Mouse (Mus musculus) forebrain, embryonic 16.5 days (tissue): ENCODE data around the gene Cuedc2. TPM values are rescaled to one million over a fixed set of nuclear protein-coding genes. Genes with fewer than 3 reads are reported as not detected.

Experiments
- ATAC-seq: fragments of 200-750 bp; cut with Nextera tagmentation; 2 replicates; pipeline ENCODE4 v1.8.0; 2017; ENCODE audit warnings: mild to moderate bottlenecking, moderate library complexity
- H3K27ac ChIP-seq: fragments of 300-500 bp; sonication (generic); 2 replicates; pipeline ENCODE4 v1.5.1; 2014; ENCODE audit warnings: low read length, control low read depth
- H3K27me3 ChIP-seq: fragments of 300-500 bp; sonication (generic); replicated peaks from 2 replicates; pipeline ENCODE4 v1.6.1; 2014; ENCODE audit warnings: low read length; ENCODE audit not compliant: control insufficient read depth, insufficient read depth
- H3K36me3 ChIP-seq: fragments of 300-500 bp; sonication (generic); 2 replicates; pipeline ENCODE4 v1.6.1; 2014; ENCODE audit not compliant: control insufficient read depth, insufficient read depth
- H3K4me1 ChIP-seq: fragments of 300-500 bp; sonication (generic); replicated peaks from 2 replicates; pipeline ENCODE4 v1.6.1; 2014; ENCODE audit warnings: low read length; ENCODE audit not compliant: control insufficient read depth, insufficient read depth
- H3K4me2 ChIP-seq: fragments of 300-500 bp; sonication (generic); 2 replicates; pipeline ENCODE4 v1.6.1; 2014; ENCODE audit warnings: mild to moderate bottlenecking, low read length, control low read depth
- H3K4me3 ChIP-seq: fragments of 300-500 bp; sonication (generic); replicated peaks from 2 replicates; pipeline ENCODE4 v1.5.1; 2014; ENCODE audit warnings: mild to moderate bottlenecking, low read length, control low read depth
- H3K9ac ChIP-seq: fragments of 300-500 bp; sonication (generic); replicated peaks from 2 replicates; pipeline ENCODE4 v1.6.1; 2014; ENCODE audit warnings: low read depth, low read length, control low read depth
- H3K9me3 ChIP-seq: fragments of 300-500 bp; sonication (generic); 2 replicates; pipeline ENCODE4 v1.6.1; 2016; ENCODE audit warnings: low read length; ENCODE audit not compliant: control insufficient read depth
- WGBS: fragments of 180-500 bp; shearing (Covaris S2); extraction: QIAGEN DNeasy Blood & Tissue Kit; methylation state at CpG from one replicate; pipeline ENCODE4 v1.1.7; 2014; 5-methylcytosine and 5-hydroxymethylcytosine counted together
- polyA plus RNA-seq: library from polyadenylated mRNA; unstranded; fragments of >200 nt; fragmentation: Nextera tagmentation; extraction: Ambion mirVana; gene quantifications from 2 replicates; pipeline ENCODE4 v1.2.1, GENCODE M21; 2015

Gene Cuedc2
- polyA plus RNA-seq, 1 experiment from 2014 or later, result 392 TPM

GRCm38 (mm10) chr19:46344710-46345419, 6.4 kb upstream of the Cuedc2 start:
- 23% methylated on average over 7 of the region's 7 CpGs for WGBS

GRCm38 (mm10) chr19:46339287-46339971, 927 bp upstream of the Cuedc2 start:
- H3K9ac ChIP-seq, result peak overlapping the region; percentile 16
- peaks cover 27% of the 10 kb centered on the region for H3K4me1 ChIP-seq
- H3K4me3 ChIP-seq, result peak overlapping the region; percentile 29
- H3K27me3 ChIP-seq, result no peaks in the 10 kb centered on the region
- no peaks in the 10 kb centered on the region for H3K36me3 ChIP-seq
- H3K9me3 ChIP-seq, result no peaks in the 10 kb centered on the region
- ATAC-seq, result peak; percentile 47
- H3K4me2 ChIP-seq, result peak overlapping the region; percentile 45
- WGBS, result 38% methylated on average over 7 of the region's 7 CpGs
- H3K27ac ChIP-seq, result peak overlapping the region; percentile 76

More at GRCm38 (mm10) chr19:46344710-46345419, 6.4 kb upstream of the Cuedc2 start:
- H3K9ac ChIP-seq, result no peak overlapping the region
- H3K9me3 ChIP-seq, result no peaks in the 10 kb centered on the region
- no peak overlapping the region for H3K27ac ChIP-seq
- ATAC-seq, result no peak
- no peak overlapping the region for H3K4me3 ChIP-seq
- H3K36me3 ChIP-seq, result no peaks in the 10 kb centered on the region
- peaks cover 13% of the 10 kb centered on the region for H3K4me1 ChIP-seq
- no peaks in the 10 kb centered on the region for H3K27me3 ChIP-seq
- no peak overlapping the region for H3K4me2 ChIP-seq

GRCm38 (mm10) chr19:46338942-46339286, 412 bp upstream of the Cuedc2 start:
- H3K4me2 ChIP-seq, result peak overlapping the region; percentile 45
- H3K36me3 ChIP-seq, result no peaks in the 10 kb centered on the region
- H3K9me3 ChIP-seq, result no peaks in the 10 kb centered on the region
- ATAC-seq, result no peak
- peak overlapping the region; percentile 16 for H3K9ac ChIP-seq
- no peaks in the 10 kb centered on the region for H3K27me3 ChIP-seq
- peak overlapping the region; percentile 29 for H3K4me3 ChIP-seq
- 47% methylated on average over 6 of the region's 6 CpGs for WGBS
- peak overlapping the region; percentile 76 for H3K27ac ChIP-seq
- H3K4me1 ChIP-seq, result peaks cover 27% of the 10 kb centered on the region

GRCm38 (mm10) chr19:46337719-46338330, 677 bp downstream of the Cuedc2 start:
- peak overlapping the region; percentile 87 for H3K4me3 ChIP-seq
- peak overlapping the region; percentile 91 for H3K9ac ChIP-seq
- no peaks in the 10 kb centered on the region for H3K36me3 ChIP-seq
- 27% methylated on average over 15 of the region's 15 CpGs for WGBS
- ATAC-seq, result no peak
- H3K4me1 ChIP-seq, result peaks cover 27% of the 10 kb centered on the region
- H3K27ac ChIP-seq, result peak overlapping the region; percentile 83
- H3K4me2 ChIP-seq, result peak overlapping the region; percentile 94
- H3K27me3 ChIP-seq, result no peaks in the 10 kb centered on the region
- H3K9me3 ChIP-seq, result no peaks in the 10 kb centered on the region

- Histone ChIP-seq H3K4me2 (no peak overlapping the region), H3K36me3 (peaks cover 9% of the 10 kb centered on the region), H3K27ac (no peak overlapping the region), H3K9ac (no peak overlapping the region), H3K9me3 (no peaks in the 10 kb centered on the region), H3K4me3 (no peak overlapping the region), H3K27me3 (no peaks in the 10 kb centered on the region), H3K4me1 (peaks cover 33% of the 10 kb centered on the region)
- no peak for ATAC-seq
- 79% methylated on average over 3 of the region's 3 CpGs for WGBS
Measured at GRCm38 (mm10) chr19:46333906-46334305, 4.6 kb downstream of the Cuedc2 start.

GRCm38 (mm10) chr19:46332721-46333339, 5.7 kb downstream of the Cuedc2 start:
- no peak for ATAC-seq
- H3K9me3 ChIP-seq, result no peaks in the 10 kb centered on the region
- H3K4me1 ChIP-seq, result peaks cover 31% of the 10 kb centered on the region
- H3K4me3 ChIP-seq, result no peak overlapping the region
- H3K9ac ChIP-seq, result no peak overlapping the region
- 30% methylated on average over 7 of the region's 7 CpGs for WGBS
- no peak overlapping the region for H3K27ac ChIP-seq
- no peaks in the 10 kb centered on the region for H3K27me3 ChIP-seq
- H3K36me3 ChIP-seq, result peaks cover 9% of the 10 kb centered on the region
- no peak overlapping the region for H3K4me2 ChIP-seq

GRCm38 (mm10) chr19:46331936-46332335, 6.6 kb downstream of the Cuedc2 start:
- ATAC-seq, result no peak
- WGBS, result 79% methylated on average over 3 of the region's 3 CpGs

GRCm38 (mm10) chr19:46331326-46331725, 7.2 kb downstream of the Cuedc2 start:
- Histone ChIP-seq H3K9ac (no peak overlapping the region), H3K4me1 (peaks cover 31% of the 10 kb centered on the region), H3K27ac (no peak overlapping the region), H3K4me2 (no peak overlapping the region), H3K4me3 (no peak overlapping the region), H3K36me3 (peaks cover 9% of the 10 kb centered on the region), H3K9me3 (no peaks in the 10 kb centered on the region), H3K27me3 (no peaks in the 10 kb centered on the region)
- WGBS, result 94% methylated on average over 14 of the region's 14 CpGs
- no peak for ATAC-seq

More at GRCm38 (mm10) chr19:46331936-46332335, 6.6 kb downstream of the Cuedc2 start:
- Histone ChIP-seq H3K4me1 (peaks cover 30% of the 10 kb centered on the region), H3K9me3 (no peaks in the 10 kb centered on the region), H3K27me3 (no peaks in the 10 kb centered on the region), H3K36me3 (peaks cover 9% of the 10 kb centered on the region), H3K4me2 (no peak overlapping the region), H3K9ac (no peak overlapping the region), H3K4me3 (no peak overlapping the region), H3K27ac (no peak overlapping the region)

- WGBS, result 91% methylated on average over 12 of the region's 12 CpGs
- Histone ChIP-seq H3K4me3 (no peak overlapping the region), H3K27ac (no peak overlapping the region), H3K4me2 (no peak overlapping the region), H3K9ac (no peak overlapping the region), H3K4me1 (peaks cover 36% of the 10 kb centered on the region), H3K9me3 (no peaks in the 10 kb centered on the region), H3K36me3 (peaks cover 9% of the 10 kb centered on the region), H3K27me3 (no peaks in the 10 kb centered on the region)
- ATAC-seq, result no peak
Measured at GRCm38 (mm10) chr19:46330696-46331095, 7.8 kb downstream of the Cuedc2 start.
